Mouse (Mus musculus) embryonic facial prominence, embryonic 10.5 days (tissue): ENCODE results near the gene Vwde. TPM values are rescaled to one million over a fixed set of nuclear protein-coding genes. Genes with fewer than 3 reads are reported as not detected.
A peak's percentile ranks its signal among the peaks of the same experiment; 100 is the strongest.

ENCODE experiments used
- DNase-seq: peaks from one replicate; pipeline ENCODE4 v3.0.0-alpha.2; 2017; ENCODE audit warnings: low spot score
- H3K27ac ChIP-seq: fragments of 300-500 bp; sonication (generic); replicated peaks from 2 replicates; pipeline ENCODE4 v1.5.1; 2016; ENCODE audit warnings: mild to moderate bottlenecking
- H3K27me3 ChIP-seq: fragments of 300-500 bp; sonication (generic); replicated peaks from 2 replicates; pipeline ENCODE4 v1.6.1; 2016; ENCODE audit warnings: low read depth, mild to moderate bottlenecking; ENCODE audit not compliant: poor library complexity, severe bottlenecking
- H3K36me3 ChIP-seq: fragments of 300-500 bp; sonication (generic); replicated peaks from 2 replicates; pipeline ENCODE4 v1.6.1; 2016; ENCODE audit warnings: mild to moderate bottlenecking, moderate library complexity
- H3K4me1 ChIP-seq: fragments of 300-500 bp; sonication (generic); 2 replicates; pipeline ENCODE4 v1.6.1; 2016
- H3K4me3 ChIP-seq: fragments of 300-500 bp; sonication (generic); 2 replicates; pipeline ENCODE4 v1.5.1; 2016; ENCODE audit warnings: mild to moderate bottlenecking, moderate library complexity
- H3K9me3 ChIP-seq: fragments of 300-500 bp; sonication (generic); 2 replicates; pipeline ENCODE4 v1.6.1; 2016; ENCODE audit warnings: mild to moderate bottlenecking
- WGBS: fragments of 180-500 bp; shearing (Covaris S2); methylation state at CpG from one replicate; pipeline ENCODE4 v1.1.7; 2016; 5-methylcytosine and 5-hydroxymethylcytosine counted together
- polyA plus RNA-seq: library from polyadenylated mRNA; unstranded; fragments of >200 nt; fragmentation: Nextera tagmentation; extraction: Ambion mirVana; gene quantifications from 2 replicates; pipeline ENCODE4 v1.2.1, GENCODE M21; 2016

Vwde gene
- 0.04 TPM in 1 of 2 replicates, not detected in the other for polyA plus RNA-seq

DNA sequence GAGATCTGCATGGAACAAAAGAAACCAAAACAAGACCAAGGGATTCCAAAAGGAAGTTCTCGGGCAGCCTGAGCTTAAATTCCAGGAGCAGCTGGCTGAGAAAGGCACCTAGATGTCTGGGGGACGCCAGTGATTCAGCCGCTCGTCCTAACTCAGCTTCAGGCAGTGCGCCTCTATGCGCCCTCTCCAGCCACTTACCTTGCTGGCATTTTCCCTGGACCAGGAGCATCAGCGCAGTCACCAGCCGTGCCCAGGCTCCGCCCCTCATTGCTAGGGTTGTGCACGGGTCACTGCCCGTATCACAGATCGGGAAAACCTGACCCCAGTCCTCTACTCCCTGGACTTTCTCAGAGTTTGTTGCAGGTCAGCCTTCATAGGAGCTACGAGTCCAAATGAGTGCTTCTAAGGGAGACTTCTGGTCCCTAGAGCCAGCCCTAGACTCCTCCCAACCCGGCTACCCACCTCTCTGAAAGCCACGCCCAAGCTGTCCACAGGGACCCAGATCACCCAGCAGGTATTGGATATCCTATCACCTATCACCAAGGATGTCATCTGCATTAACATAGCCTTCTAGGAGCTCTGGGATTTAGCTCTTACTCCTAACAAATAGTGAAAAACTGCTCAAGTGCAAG, at the start of gene Vwde:
Gene Vwde, minus strand, starts transcription at position 370 of the 632 bp plus-strand sequence.
- Histone ChIP-seq H3K27me3 (no peaks in the 10 kb centered on the region), H3K9me3 (no peaks in the 10 kb centered on the region), H3K36me3 (no peaks in the 10 kb centered on the region), H3K27ac (no peak within 1 kb of the TSS), H3K4me1 (peaks cover 6% of the 10 kb centered on the region), H3K4me3 (peak within 1 kb of the TSS; percentile 47)
- 28% methylated on average over 15 of the region's 15 CpGs for WGBS
- peak; percentile 30 for DNase-seq

DNA sequence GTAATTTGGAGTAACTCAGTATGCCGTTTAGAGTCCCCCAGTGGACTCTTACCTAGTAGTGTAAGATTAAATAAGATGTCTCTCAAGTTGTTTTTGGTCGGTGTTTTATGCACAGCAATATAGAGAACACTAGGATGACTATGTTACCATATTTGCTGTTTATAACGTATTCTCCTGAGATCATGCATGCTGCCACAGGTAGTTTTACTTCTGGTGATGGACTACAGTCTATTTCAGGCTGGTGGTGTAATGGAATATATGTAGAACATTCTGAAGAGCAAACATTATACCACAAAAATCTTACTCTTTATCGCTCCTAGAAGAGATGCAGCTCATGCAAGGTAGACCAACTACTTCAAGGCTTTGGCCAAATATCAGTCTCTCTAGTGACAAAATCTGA, 30.6 kb upstream of the Vwde start:
- Histone ChIP-seq H3K4me3 (no peak overlapping the region), H3K9me3 (no peaks in the 10 kb centered on the region), H3K27me3 (no peaks in the 10 kb centered on the region), H3K4me1 (no peaks in the 10 kb centered on the region), H3K36me3 (no peaks in the 10 kb centered on the region), H3K27ac (no peak overlapping the region)
- DNase-seq, result no peak
- WGBS, result 84% methylated on average over 4 of the region's 4 CpGs

DNA sequence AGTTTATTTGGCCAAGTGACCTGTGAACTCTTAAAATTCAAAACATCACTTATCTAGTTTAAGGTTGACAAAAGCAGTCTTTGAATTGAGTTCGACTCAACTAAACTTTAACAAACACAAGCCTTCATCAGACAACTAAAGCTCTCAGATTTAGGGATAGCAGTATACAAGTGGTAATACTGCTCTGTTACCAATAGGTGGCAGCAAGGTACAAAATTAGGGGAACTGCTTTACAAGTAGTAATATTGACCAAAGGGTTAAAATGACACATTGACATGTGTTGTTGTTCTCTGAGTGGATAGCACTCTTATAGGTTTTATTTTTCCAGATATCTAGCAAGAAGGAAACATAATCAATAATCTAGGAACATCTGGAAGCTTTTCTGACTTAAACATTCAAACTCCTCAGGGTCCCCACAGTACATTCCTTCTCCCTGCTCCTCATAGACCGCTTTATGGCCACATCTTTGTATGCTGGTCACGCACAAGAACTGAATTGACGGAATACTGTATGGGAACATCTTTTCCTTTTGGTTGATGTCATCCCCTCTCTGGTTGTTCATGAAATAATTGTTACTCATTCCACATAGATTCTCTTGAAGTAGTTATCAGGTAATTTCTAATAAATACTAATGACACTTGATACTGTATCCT, 23.7 kb upstream of the Vwde start:
- Histone ChIP-seq H3K27me3 (no peaks in the 10 kb centered on the region), H3K4me3 (no peak overlapping the region), H3K4me1 (no peaks in the 10 kb centered on the region), H3K36me3 (no peaks in the 10 kb centered on the region), H3K27ac (no peak overlapping the region), H3K9me3 (no peaks in the 10 kb centered on the region)
- 73% methylated on average over 4 of the region's 4 CpGs for WGBS
- no peak for DNase-seq

DNA sequence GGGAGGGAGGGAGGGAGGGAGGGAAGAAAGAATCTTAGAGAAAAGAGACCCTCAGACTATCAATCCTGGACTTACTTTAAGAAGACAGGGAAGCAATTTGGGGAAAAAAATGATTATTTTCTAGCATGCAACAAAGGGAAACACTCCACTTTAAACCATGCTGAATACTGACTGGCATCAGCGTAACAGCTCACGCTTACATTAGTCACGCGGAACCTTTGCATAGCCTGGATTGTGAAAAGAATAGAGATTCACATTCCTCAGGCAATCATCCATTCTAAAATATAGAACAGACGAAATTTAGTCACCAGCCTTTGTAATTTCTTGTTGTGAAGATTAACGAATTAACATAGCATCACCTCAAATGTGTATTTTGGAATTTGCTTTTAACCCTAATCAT, 18.6 kb downstream of the Vwde start:
- Histone ChIP-seq H3K36me3 (no peaks in the 10 kb centered on the region), H3K9me3 (no peaks in the 10 kb centered on the region), H3K27ac (no peak overlapping the region), H3K27me3 (no peaks in the 10 kb centered on the region), H3K4me3 (no peak overlapping the region), H3K4me1 (no peaks in the 10 kb centered on the region)
- 76% methylated on average over 6 of the region's 6 CpGs for WGBS
- no peak for DNase-seq

DNA sequence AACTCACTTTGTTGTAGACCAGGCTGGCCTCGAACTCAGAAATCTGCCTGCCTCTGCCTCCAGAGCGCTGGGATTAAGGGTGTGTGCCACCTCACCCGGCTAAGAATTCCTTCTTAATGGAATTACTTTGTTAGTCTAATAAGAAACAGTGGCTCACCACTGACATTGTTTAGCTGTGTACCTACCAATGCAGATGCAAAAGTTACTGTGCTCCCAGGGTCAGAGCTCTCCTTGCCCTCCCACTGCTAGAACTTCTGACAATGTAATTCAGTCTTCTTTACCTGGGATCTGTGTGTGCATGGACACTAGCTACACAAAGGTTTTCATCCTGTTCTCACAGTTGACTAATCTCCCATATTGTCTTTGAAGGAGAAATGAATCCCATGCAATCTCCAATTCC, 27.3 kb downstream of the Vwde start:
- 92% methylated on average over 3 of the region's 3 CpGs for WGBS
- Histone ChIP-seq H3K4me3 (no peak overlapping the region), H3K27ac (no peak overlapping the region), H3K36me3 (no peaks in the 10 kb centered on the region), H3K9me3 (no peaks in the 10 kb centered on the region), H3K4me1 (no peaks in the 10 kb centered on the region), H3K27me3 (no peaks in the 10 kb centered on the region)
- DNase-seq, result no peak

DNA sequence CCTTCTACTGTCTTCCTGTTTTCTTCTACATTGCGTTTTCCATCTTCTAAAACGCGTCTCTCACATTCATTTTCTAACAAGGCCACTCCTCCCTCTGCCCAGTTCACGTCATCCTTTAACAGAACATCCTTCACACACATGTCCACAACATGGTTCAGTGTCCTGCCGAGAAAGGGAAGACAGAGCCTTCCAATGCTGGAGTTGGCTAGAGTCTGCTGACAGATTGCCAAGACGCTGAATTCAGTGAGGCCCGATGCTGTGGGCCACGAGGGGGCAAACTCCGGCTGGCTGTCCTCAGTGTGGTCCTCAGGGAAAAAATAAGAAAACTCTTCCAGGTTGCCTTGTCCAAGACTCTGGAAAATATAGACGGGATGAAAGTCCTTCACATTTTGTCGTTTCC, 37.9 kb downstream of the Vwde start:
- Histone ChIP-seq H3K4me3 (no peak overlapping the region), H3K27me3 (no peaks in the 10 kb centered on the region), H3K36me3 (no peaks in the 10 kb centered on the region), H3K4me1 (no peaks in the 10 kb centered on the region), H3K27ac (no peak overlapping the region), H3K9me3 (no peaks in the 10 kb centered on the region)
- WGBS, result 89% methylated on average over 11 of the region's 11 CpGs
- DNase-seq, result no peak

DNA sequence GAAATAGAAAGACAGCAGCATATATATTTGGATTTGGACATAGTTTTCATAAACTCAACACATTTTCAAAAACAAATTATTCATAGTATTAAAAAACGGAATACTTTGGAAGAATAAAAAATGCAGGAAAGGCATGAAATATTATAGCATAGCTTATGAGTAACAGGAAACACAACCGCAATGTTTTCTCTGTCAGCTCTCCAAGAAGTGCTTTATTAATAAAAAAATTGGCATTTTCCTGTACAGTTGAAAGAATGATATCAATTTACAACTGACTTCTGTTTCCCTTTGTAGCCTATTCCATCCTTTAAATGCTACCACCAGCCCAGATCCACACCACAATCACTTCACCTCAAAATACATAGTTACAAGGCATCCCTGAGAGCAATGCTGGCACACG, 44.7 kb downstream of the Vwde start:
- no peak for DNase-seq
- H3K4me3 ChIP-seq, result no peak overlapping the region
- H3K27me3 ChIP-seq, result no peaks in the 10 kb centered on the region
- H3K27ac ChIP-seq, result no peak overlapping the region
- no peaks in the 10 kb centered on the region for H3K4me1 ChIP-seq
- no peaks in the 10 kb centered on the region for H3K36me3 ChIP-seq
- WGBS, result 84% methylated on average over 3 of the region's 3 CpGs
- H3K9me3 ChIP-seq, result no peaks in the 10 kb centered on the region

DNA sequence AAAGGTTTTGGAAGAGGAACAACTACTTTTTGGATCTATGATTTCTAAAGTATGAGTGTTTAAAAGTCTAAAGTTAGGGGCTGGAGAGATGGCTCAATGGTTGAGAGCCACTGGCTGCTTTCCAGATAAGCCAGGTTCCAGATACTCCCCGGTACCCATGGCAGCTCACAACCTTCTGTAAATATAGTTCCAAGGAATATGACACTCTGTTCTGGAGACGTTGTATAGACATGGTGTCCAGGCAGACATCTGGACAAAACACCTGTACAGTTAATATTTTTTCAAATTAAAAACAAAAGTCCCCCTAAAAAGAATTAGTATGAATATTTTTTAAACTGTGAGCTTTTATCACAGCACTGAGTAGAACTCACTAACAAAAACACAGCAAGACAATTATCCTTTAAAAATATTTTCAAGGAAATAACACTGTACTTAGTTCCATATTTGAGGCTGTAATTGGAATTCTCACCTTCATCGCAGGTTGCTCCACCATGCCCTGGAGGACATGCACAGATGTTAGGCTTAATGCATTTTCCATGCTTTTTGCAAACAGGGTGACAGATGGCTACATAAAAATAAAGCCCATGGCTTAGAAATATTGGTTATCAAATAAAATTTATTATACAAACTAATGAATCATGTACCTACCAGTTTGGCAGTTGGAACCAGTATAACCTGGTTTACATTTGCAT, 55.2 kb downstream of the Vwde start:
- Histone ChIP-seq H3K9me3 (no peaks in the 10 kb centered on the region), H3K36me3 (no peaks in the 10 kb centered on the region), H3K27ac (no peak overlapping the region), H3K27me3 (no peaks in the 10 kb centered on the region), H3K4me3 (no peak overlapping the region), H3K4me1 (no peaks in the 10 kb centered on the region)
- no peak for DNase-seq
- 84% methylated on average over 3 of the region's 3 CpGs for WGBS

DNA sequence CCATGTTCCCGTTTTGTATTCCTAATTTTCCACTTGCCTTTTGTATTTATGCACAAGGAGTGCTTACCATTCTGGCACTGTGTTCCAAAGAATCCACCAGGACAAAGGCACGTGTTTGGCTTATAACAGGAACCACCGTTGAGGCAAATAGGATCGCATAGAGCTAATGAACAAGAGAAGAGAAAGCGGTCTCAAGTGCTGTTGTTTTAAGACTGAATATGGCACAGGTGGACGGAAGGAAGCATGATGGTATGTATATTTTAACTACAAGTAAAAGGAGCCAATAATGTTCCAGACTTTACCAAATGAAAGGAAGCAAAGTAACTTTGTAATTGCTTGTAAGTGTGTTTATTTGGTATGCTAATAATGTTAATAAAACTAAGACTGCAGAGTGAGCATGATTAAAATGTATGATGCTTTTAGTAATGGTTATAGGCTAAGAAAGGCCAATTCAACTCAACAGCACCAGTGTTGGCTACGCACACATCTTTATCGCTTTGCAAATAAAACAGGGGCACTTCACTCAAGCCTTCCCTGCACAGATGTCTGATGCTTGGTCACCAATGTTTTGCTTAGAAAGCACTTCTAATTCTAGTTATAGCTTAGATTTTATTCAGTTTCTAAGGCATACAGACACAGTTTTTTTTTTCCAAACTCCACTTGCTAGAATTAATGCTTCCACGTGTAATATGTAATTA, 58.4 kb downstream of the Vwde start:
- H3K9me3 ChIP-seq, result no peaks in the 10 kb centered on the region
- WGBS, result 87% methylated on average over 9 of the region's 9 CpGs
- H3K27ac ChIP-seq, result no peak overlapping the region
- no peak for DNase-seq
- H3K27me3 ChIP-seq, result no peaks in the 10 kb centered on the region
- 0 out of 2 replicates have a peak, but pooled peaks cover 3% of the 10 kb centered on the region for H3K4me1 ChIP-seq
- no peaks in the 10 kb centered on the region for H3K36me3 ChIP-seq
- no peak overlapping the region for H3K4me3 ChIP-seq

DNA sequence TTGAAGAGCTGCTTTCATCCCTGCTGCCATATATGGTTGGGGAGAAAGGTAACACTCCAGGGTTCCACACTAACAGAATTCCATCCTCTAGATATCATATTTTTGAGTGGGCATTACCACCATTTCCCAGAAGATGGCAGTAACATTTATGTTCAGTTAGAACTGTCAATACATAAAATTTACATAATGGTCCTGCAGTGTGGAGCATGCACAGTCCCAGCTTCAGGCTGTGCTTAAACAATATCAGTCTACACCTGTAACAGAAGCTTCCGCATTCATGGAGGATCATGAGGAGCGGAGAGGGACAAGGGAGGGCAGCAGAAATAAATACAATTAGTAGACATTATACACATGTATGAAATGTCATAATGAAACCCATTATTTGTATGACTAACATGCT, 65.3 kb downstream of the Vwde start:
- Histone ChIP-seq H3K27me3 (no peaks in the 10 kb centered on the region), H3K36me3 (no peaks in the 10 kb centered on the region), H3K9me3 (peaks cover under 1% of the 10 kb centered on the region; the same call in 1 of the 2 replicates), H3K4me3 (no peak overlapping the region), H3K27ac (no peak overlapping the region), H3K4me1 (0 out of 2 replicates have a peak, but pooled peaks cover 3% of the 10 kb centered on the region)
- no peak for DNase-seq
- 94% methylated on average over 2 of the region's 2 CpGs for WGBS

DNA sequence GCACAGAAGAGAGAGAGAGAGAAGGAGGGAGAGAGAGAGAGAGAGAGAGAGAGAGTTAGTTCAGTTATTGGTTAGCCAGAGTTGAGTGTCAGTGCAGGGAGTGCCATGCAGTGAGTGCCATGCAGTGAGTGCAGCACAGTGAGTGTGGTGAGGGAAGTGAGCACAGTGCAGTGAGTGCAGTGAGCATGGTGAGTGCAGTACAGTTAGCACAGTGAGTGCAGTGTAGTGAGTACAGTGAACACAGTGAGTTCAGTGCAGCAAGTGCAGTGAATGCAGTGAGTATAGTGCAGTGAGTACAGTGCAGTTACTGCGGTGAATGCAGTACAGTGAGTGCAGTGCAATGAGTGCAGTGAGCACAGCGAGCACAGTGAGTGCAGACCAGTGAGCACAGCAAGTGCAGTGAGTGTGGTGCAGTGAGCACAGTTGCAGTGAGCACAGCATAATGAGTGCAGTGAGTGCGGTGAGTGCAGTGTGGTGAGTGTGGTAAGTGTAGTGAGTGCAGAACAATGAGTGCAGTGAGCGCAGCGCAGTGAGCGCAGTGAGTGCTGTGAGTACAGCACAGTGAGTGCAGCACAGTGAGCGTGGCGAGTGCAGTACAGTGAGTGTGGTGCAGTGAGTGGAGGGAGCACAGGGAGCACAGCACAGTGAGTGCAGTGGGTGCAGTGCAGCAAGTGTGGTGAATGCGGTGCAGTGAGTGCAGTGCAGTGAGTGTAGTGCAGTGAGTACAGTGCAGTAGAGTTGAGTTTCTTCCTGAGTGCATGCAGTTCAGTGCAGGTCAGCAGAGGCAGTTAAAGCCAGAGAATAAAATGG, 70.7 kb downstream of the Vwde start:
- peaks cover 7% of the 10 kb centered on the region for H3K9me3 ChIP-seq
- no peak for DNase-seq
- WGBS, result 92% methylated on average over 9 of the region's 9 CpGs
- H3K27ac ChIP-seq, result no peak overlapping the region
- H3K4me3 ChIP-seq, result no peak overlapping the region
- no peaks in the 10 kb centered on the region for H3K4me1 ChIP-seq
- H3K36me3 ChIP-seq, result no peaks in the 10 kb centered on the region
- no peaks in the 10 kb centered on the region for H3K27me3 ChIP-seq

DNA sequence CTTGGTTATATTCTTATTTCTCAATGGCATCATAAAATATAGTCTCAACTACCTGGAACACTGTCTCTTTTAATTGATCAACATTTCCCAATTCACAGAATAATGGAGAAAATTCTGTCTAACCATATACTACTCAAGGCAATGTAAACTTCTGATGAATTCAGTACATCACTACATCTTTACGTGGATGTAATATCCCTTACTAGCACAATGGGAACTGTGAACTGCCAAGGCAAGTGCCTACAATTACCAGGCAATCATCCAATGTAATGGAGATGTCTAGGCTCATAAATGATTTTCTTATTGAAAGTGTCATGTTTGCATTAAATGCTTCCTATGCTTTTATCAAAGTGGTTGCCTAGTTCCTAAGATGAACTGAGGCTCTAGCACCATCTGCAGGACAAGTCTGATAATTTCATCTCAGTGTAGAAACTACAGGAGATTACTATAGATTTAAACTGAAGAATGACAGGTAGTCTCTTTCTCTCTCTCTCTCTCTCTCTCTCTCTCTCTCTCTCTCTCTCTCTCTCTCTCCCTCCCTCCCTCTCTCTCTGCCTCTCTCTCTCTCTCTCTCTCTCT, 72.6 kb downstream of the Vwde start:
- no peaks in the 10 kb centered on the region for H3K27me3 ChIP-seq
- no peaks in the 10 kb centered on the region for H3K36me3 ChIP-seq
- H3K4me1 ChIP-seq, result no peaks in the 10 kb centered on the region
- 83% methylated on average over 1 of the region's 1 CpGs for WGBS
- peaks cover 7% of the 10 kb centered on the region for H3K9me3 ChIP-seq
- no peak overlapping the region for H3K4me3 ChIP-seq
- H3K27ac ChIP-seq, result no peak overlapping the region
- DNase-seq, result peak; percentile 11
